Mouse (Mus musculus): Measurements from ENCODE around the gene Krtcap3. TPM values are rescaled to one million over a fixed set of nuclear protein-coding genes. Genes with fewer than 3 reads are reported as not detected.

Gene Krtcap3
- polyA plus RNA-seq, 1 experiment from 2014 or later: 3.4 TPM

- no peak for DNase-seq
- WGBS (ENCODE audit: insufficient replicate concordance): 85% methylated on average over 8 of the region's 8 CpGs
- no peak for ATAC-seq (ENCODE audit: low read depth)
- Histone ChIP-seq H3K4me2 (no peak overlapping the region), H3K27ac (no peak overlapping the region), H3K27me3 (no peaks in the 10 kb centered on the region), H3K9ac (no peak overlapping the region), H3K4me3 (replicated peaks) (no peak overlapping the region), H3K4me1 (replicated peaks) (peaks cover 29% of the 10 kb centered on the region), H3K36me3 (peaks cover 52% of the 10 kb centered on the region), H3K9me3 (replicated peaks) (no peaks in the 10 kb centered on the region)
Measured at GRCm38 (mm10) chr5:31253806-31254205, 2.3 kb downstream of the Krtcap3 start.

- Histone ChIP-seq H3K27ac (no peak overlapping the region), H3K36me3 (peaks cover 45% of the 10 kb centered on the region), H3K4me2 (no peak overlapping the region), H3K27me3 (no peaks in the 10 kb centered on the region), H3K4me1 (replicated peaks) (peaks cover 29% of the 10 kb centered on the region), H3K4me3 (replicated peaks) (no peak overlapping the region), H3K9ac (no peak overlapping the region), H3K9me3 (replicated peaks) (no peaks in the 10 kb centered on the region)
- ATAC-seq (ENCODE audit: low read depth): no peak
- no peak for DNase-seq
- WGBS (ENCODE audit: insufficient replicate concordance): 67% methylated on average over 7 of the region's 7 CpGs
Measured at GRCm38 (mm10) chr5:31254452-31254851, 3.0 kb downstream of the Krtcap3 start.

GRCm38 (mm10) chr5:31254901-31255300, 3.4 kb downstream of the Krtcap3 start:
- no peak for DNase-seq
- H3K36me3 ChIP-seq: peaks cover 41% of the 10 kb centered on the region
- H3K27me3 ChIP-seq: no peaks in the 10 kb centered on the region
- ATAC-seq (ENCODE audit: low read depth): 0 out of 2 replicates have a peak, but pooled peaks have one; percentile 24
- no peak overlapping the region for H3K4me2 ChIP-seq
- H3K9ac ChIP-seq: no peak overlapping the region
- H3K4me3 ChIP-seq (replicated peaks): no peak overlapping the region
- H3K9me3 ChIP-seq (replicated peaks): no peaks in the 10 kb centered on the region
- 60% methylated on average over 8 of the region's 8 CpGs for WGBS (ENCODE audit: insufficient replicate concordance)
- H3K4me1 ChIP-seq (replicated peaks): peaks cover 29% of the 10 kb centered on the region
- no peak overlapping the region for H3K27ac ChIP-seq

- no peak overlapping the region for H3K9ac ChIP-seq
- H3K27ac ChIP-seq: no peak overlapping the region
- ATAC-seq (ENCODE audit: low read depth) (no peak), DNase-seq (no peak)
- no peaks in the 10 kb centered on the region for H3K9me3 ChIP-seq (replicated peaks)
- H3K4me2 ChIP-seq: no peak overlapping the region
- H3K4me3 ChIP-seq (replicated peaks): no peak overlapping the region
- WGBS (ENCODE audit: insufficient replicate concordance): 83% methylated on average over 2 of the region's 2 CpGs
- peaks cover 36% of the 10 kb centered on the region for H3K36me3 ChIP-seq
- no peaks in the 10 kb centered on the region for H3K27me3 ChIP-seq
- H3K4me1 ChIP-seq (replicated peaks): peaks cover 29% of the 10 kb centered on the region
Measured at GRCm38 (mm10) chr5:31255381-31255780, 3.9 kb downstream of the Krtcap3 start.

GRCm38 (mm10) chr5:31255971-31256370, 4.5 kb downstream of the Krtcap3 start:
- WGBS (ENCODE audit: insufficient replicate concordance): 71% methylated on average over 2 of the region's 2 CpGs
- ATAC-seq (ENCODE audit: low read depth) (no peak), DNase-seq (no peak)
- H3K9me3 ChIP-seq (replicated peaks): no peaks in the 10 kb centered on the region
- H3K36me3 ChIP-seq: peaks cover 30% of the 10 kb centered on the region
- no peak overlapping the region for H3K4me3 ChIP-seq (replicated peaks)
- no peak overlapping the region for H3K9ac ChIP-seq
- H3K27me3 ChIP-seq: no peaks in the 10 kb centered on the region
- peaks cover 26% of the 10 kb centered on the region for H3K4me1 ChIP-seq (replicated peaks)
- H3K27ac ChIP-seq: no peak overlapping the region
- H3K4me2 ChIP-seq: no peak overlapping the region

GRCm38 (mm10) chr5:31257616-31258015, 6.1 kb downstream of the Krtcap3 start:
- no peak overlapping the region for H3K4me2 ChIP-seq
- no peak for ATAC-seq (ENCODE audit: low read depth)
- H3K9ac ChIP-seq: no peak overlapping the region
- DNase-seq: no peak
- H3K9me3 ChIP-seq (replicated peaks): no peaks in the 10 kb centered on the region
- 70% methylated on average over 11 of the region's 11 CpGs for WGBS (ENCODE audit: insufficient replicate concordance)
- no peak overlapping the region for H3K27ac ChIP-seq
- no peaks in the 10 kb centered on the region for H3K27me3 ChIP-seq
- H3K4me1 ChIP-seq (replicated peaks): peaks cover 17% of the 10 kb centered on the region
- peaks cover 14% of the 10 kb centered on the region for H3K36me3 ChIP-seq
- H3K4me3 ChIP-seq (replicated peaks): no peak overlapping the region

- H3K9me3 ChIP-seq (replicated peaks): no peaks in the 10 kb centered on the region
- DNase-seq: no peak
- no peaks in the 10 kb centered on the region for H3K4me1 ChIP-seq (replicated peaks)
- H3K27me3 ChIP-seq: no peaks in the 10 kb centered on the region
- no peak overlapping the region for H3K4me2 ChIP-seq
- 74% methylated on average over 7 of the region's 7 CpGs for WGBS (ENCODE audit: insufficient replicate concordance)
- no peak for ATAC-seq (ENCODE audit: low read depth)
- H3K27ac ChIP-seq: no peak overlapping the region
- H3K9ac ChIP-seq: no peak overlapping the region
- peaks cover 5% of the 10 kb centered on the region; the same call in 1 of the 2 replicates for H3K36me3 ChIP-seq
- H3K4me3 ChIP-seq (replicated peaks): no peak overlapping the region
Measured at GRCm38 (mm10) chr5:31266101-31266500, 14.6 kb downstream of the Krtcap3 start.

GRCm38 (mm10) chr5:31267686-31268085, 16.2 kb downstream of the Krtcap3 start:
- DNase-seq (no peak), ATAC-seq (ENCODE audit: low read depth) (no peak)
- H3K4me1 ChIP-seq (replicated peaks): no peaks in the 10 kb centered on the region
- no peak overlapping the region for H3K4me2 ChIP-seq
- peaks cover 5% of the 10 kb centered on the region; the same call in 1 of the 2 replicates for H3K36me3 ChIP-seq
- no peaks in the 10 kb centered on the region for H3K27me3 ChIP-seq
- no peak overlapping the region for H3K27ac ChIP-seq
- no peaks in the 10 kb centered on the region for H3K9me3 ChIP-seq (replicated peaks)
- H3K4me3 ChIP-seq (replicated peaks): no peak overlapping the region
- no peak overlapping the region for H3K9ac ChIP-seq
- WGBS (ENCODE audit: insufficient replicate concordance): 59% methylated on average over 6 of the region's 6 CpGs

GRCm38 (mm10) chr5:31273018-31273417, 21.5 kb downstream of the Krtcap3 start:
- 69% methylated on average over 6 of the region's 6 CpGs for WGBS (ENCODE audit: insufficient replicate concordance)
- H3K27me3 ChIP-seq: no peaks in the 10 kb centered on the region
- no peak overlapping the region for H3K4me3 ChIP-seq (replicated peaks)
- H3K27ac ChIP-seq: no peak overlapping the region
- H3K4me1 ChIP-seq (replicated peaks): no peaks in the 10 kb centered on the region
- H3K36me3 ChIP-seq: peaks cover 5% of the 10 kb centered on the region; the same call in 1 of the 2 replicates
- no peak overlapping the region for H3K9ac ChIP-seq
- ATAC-seq (ENCODE audit: low read depth) (no peak), DNase-seq (no peak)
- no peaks in the 10 kb centered on the region for H3K9me3 ChIP-seq (replicated peaks)
- H3K4me2 ChIP-seq: no peak overlapping the region

- DNase-seq (no peak), ATAC-seq (ENCODE audit: low read depth) (no peak)
- Histone ChIP-seq H3K9ac (no peak overlapping the region), H3K36me3 (peaks cover 8% of the 10 kb centered on the region; the same call in 1 of the 2 replicates), H3K27me3 (no peaks in the 10 kb centered on the region), H3K4me3 (replicated peaks) (no peak overlapping the region), H3K4me2 (no peak overlapping the region), H3K4me1 (replicated peaks) (no peaks in the 10 kb centered on the region), H3K9me3 (replicated peaks) (no peaks in the 10 kb centered on the region), H3K27ac (no peak overlapping the region)
- 64% methylated on average over 20 of the region's 20 CpGs for WGBS (ENCODE audit: insufficient replicate concordance)
Measured at GRCm38 (mm10) chr5:31279245-31279988, 27.9 kb downstream of the Krtcap3 start.

GRCm38 (mm10) chr5:31288225-31288624, 36.7 kb downstream of the Krtcap3 start:
- Histone ChIP-seq H3K4me2 (no peak overlapping the region), H3K4me3 (replicated peaks) (no peak overlapping the region), H3K9me3 (replicated peaks) (no peaks in the 10 kb centered on the region), H3K27me3 (no peaks in the 10 kb centered on the region), H3K36me3 (peaks cover 8% of the 10 kb centered on the region; the same call in 1 of the 2 replicates), H3K27ac (no peak overlapping the region), H3K9ac (no peak overlapping the region), H3K4me1 (replicated peaks) (peaks cover 30% of the 10 kb centered on the region)
- DNase-seq: no peak
- no peak for ATAC-seq (ENCODE audit: low read depth)
- WGBS (ENCODE audit: insufficient replicate concordance): 40% methylated on average over 4 of the region's 4 CpGs

GRCm38 (mm10) chr5:31288655-31289054, 37.2 kb downstream of the Krtcap3 start:
- Histone ChIP-seq H3K27me3 (peaks cover 2% of the 10 kb centered on the region; the same call in 1 of the 2 replicates), H3K9me3 (replicated peaks) (no peaks in the 10 kb centered on the region), H3K36me3 (peaks cover 8% of the 10 kb centered on the region; the same call in 1 of the 2 replicates), H3K9ac (no peak overlapping the region), H3K4me1 (replicated peaks) (peaks cover 30% of the 10 kb centered on the region), H3K4me3 (replicated peaks) (no peak overlapping the region), H3K27ac (no peak overlapping the region), H3K4me2 (no peak overlapping the region)
- WGBS (ENCODE audit: insufficient replicate concordance): 67% methylated on average over 3 of the region's 3 CpGs
- DNase-seq: no peak
- ATAC-seq (ENCODE audit: low read depth): no peak
